Mouse (Mus musculus) embryonic facial prominence, embryonic 12.5 days (tissue): ENCODE measurements at regions not wholly inside any gene's neighbourhood (a gene's known extent, or its start where the extent isn't known, plus 50 kb on each side); places are given as distances from the start of the nearest gene placed in this dataset.

Experiments used
- ATAC-seq: fragments of 200-750 bp; cut with Nextera tagmentation; 2 replicates; pipeline ENCODE4 v1.8.0; 2017; ENCODE audit not compliant: insufficient number of reproducible peaks, insufficient read depth, low FRiP score, low TSS enrichment
- H3K27ac ChIP-seq: fragments of 300-500 bp; sonication (generic); 2 replicates; pipeline ENCODE4 v1.5.1; 2016; ENCODE audit warnings: mild to moderate bottlenecking
- H3K27me3 ChIP-seq: fragments of 300-500 bp; sonication (generic); 2 replicates; pipeline ENCODE4 v1.6.1; 2016; ENCODE audit warnings: mild to moderate bottlenecking, moderate library complexity
- H3K36me3 ChIP-seq: fragments of 300-500 bp; sonication (generic); 2 replicates; pipeline ENCODE4 v1.6.1; 2016; ENCODE audit warnings: mild to moderate bottlenecking
- H3K4me1 ChIP-seq: fragments of 300-500 bp; sonication (generic); 2 replicates; pipeline ENCODE4 v1.6.1; 2016
- H3K4me2 ChIP-seq: fragments of 300-500 bp; sonication (generic); replicated peaks from 2 replicates; pipeline ENCODE4 v1.6.1; 2016; ENCODE audit warnings: mild to moderate bottlenecking, moderate library complexity
- H3K4me3 ChIP-seq: fragments of 300-500 bp; sonication (generic); 2 replicates; pipeline ENCODE4 v1.5.1; 2016; ENCODE audit warnings: mild to moderate bottlenecking
- H3K9ac ChIP-seq: fragments of 300-500 bp; sonication (generic); 2 replicates; pipeline ENCODE4 v1.6.1; 2016; ENCODE audit warnings: mild to moderate bottlenecking, moderate library complexity
- H3K9me3 ChIP-seq: fragments of 300-500 bp; sonication (generic); 2 replicates; pipeline ENCODE4 v1.6.1; 2016; ENCODE audit warnings: mild to moderate bottlenecking, moderate library complexity
- WGBS: fragments of 180-500 bp; shearing (Covaris S2); methylation state at CpG from one replicate; pipeline ENCODE4 v1.1.7; 2016; 5-methylcytosine and 5-hydroxymethylcytosine counted together

DNA sequence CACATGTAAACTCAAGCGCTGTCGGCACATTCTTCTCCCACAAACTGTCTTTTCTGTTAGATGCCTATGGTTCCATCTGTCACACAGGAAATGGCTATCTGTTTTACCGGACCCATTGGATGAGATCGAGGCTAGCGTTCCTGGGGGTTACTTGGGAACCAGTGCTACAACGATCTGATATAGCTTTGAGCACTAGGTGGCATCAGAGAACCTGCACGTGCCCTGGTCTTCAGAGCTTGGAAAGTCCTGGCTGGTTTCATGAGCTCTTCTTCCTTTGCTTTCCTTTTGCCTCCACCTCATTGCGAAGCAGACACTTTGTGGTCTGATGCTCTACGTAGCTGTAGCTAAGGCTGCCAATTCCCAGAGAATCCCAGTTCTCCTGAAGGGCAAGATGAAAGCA, 123.8 kb upstream of the Cyyr1 start:
- H3K36me3 ChIP-seq = no peaks in the 10 kb centered on the region
- peaks cover 6% of the 10 kb centered on the region; the same call in 1 of the 2 replicates for H3K4me1 ChIP-seq
- ATAC-seq = no peak
- H3K9ac ChIP-seq = no peak overlapping the region
- WGBS = 34% methylated on average over 9 of the region's 9 CpGs
- H3K4me2 ChIP-seq = no peak overlapping the region
- no peaks in the 10 kb centered on the region for H3K27me3 ChIP-seq
- H3K27ac ChIP-seq = no peak overlapping the region
- H3K4me3 ChIP-seq = no peak overlapping the region
- H3K9me3 ChIP-seq = no peaks in the 10 kb centered on the region

- no peak for ATAC-seq
These were observed 115.6 kb upstream of the Cyyr1 start for GRCm38 (mm10) chr16:85668767-85669166.

GRCm38 (mm10) chr16:85667790-85668189, 114.6 kb upstream of the Cyyr1 start:
- Histone ChIP-seq H3K27ac (no peak overlapping the region), H3K27me3 (no peaks in the 10 kb centered on the region), H3K9ac (no peak overlapping the region), H3K36me3 (no peaks in the 10 kb centered on the region), H3K4me1 (no peaks in the 10 kb centered on the region), H3K4me3 (no peak overlapping the region), H3K4me2 (no peak overlapping the region), H3K9me3 (no peaks in the 10 kb centered on the region)
- 48% methylated on average over 1 of the region's 1 CpGs for WGBS
- ATAC-seq = no peak

More at GRCm38 (mm10) chr16:85668767-85669166, 115.6 kb upstream of the Cyyr1 start:
- Histone ChIP-seq H3K4me2 (no peak overlapping the region), H3K36me3 (no peaks in the 10 kb centered on the region), H3K27ac (no peak overlapping the region), H3K4me3 (no peak overlapping the region), H3K4me1 (no peaks in the 10 kb centered on the region), H3K9ac (no peak overlapping the region), H3K9me3 (no peaks in the 10 kb centered on the region), H3K27me3 (no peaks in the 10 kb centered on the region)
- 76% methylated on average over 5 of the region's 5 CpGs for WGBS

DNA sequence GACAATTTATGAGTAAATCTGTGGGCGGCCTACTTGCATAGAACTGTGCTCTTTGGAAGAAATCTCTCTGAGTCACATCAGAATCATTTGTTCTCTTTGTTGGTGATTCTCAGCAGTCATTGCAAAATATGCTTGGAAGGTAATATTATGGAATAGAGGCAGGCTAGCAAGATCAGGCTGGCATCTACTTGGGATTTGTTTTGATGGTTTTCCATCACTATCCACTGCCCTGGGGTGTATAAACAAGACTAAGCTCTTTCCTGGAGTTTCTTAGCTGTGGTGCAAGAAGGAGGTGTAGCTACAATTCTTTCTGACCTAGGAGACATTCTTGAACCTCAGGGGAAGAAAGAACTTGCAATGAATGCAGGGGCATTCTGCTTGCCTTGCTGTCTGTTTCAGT, 96.3 kb upstream of the Cyyr1 start:
- no peaks in the 10 kb centered on the region for H3K4me1 ChIP-seq
- no peak for ATAC-seq
- 98% methylated on average over 1 of the region's 1 CpGs for WGBS
- no peaks in the 10 kb centered on the region for H3K27me3 ChIP-seq
- no peaks in the 10 kb centered on the region for H3K9me3 ChIP-seq
- H3K27ac ChIP-seq = no peak overlapping the region
- no peak overlapping the region for H3K4me2 ChIP-seq
- no peak overlapping the region for H3K9ac ChIP-seq
- no peak overlapping the region for H3K4me3 ChIP-seq
- no peaks in the 10 kb centered on the region for H3K36me3 ChIP-seq

GRCm38 (mm10) chr16:85640992-85641391, 87.8 kb upstream of the Cyyr1 start:
- Histone ChIP-seq H3K4me3 (no peak overlapping the region), H3K4me2 (no peak overlapping the region), H3K27ac (no peak overlapping the region), H3K36me3 (no peaks in the 10 kb centered on the region), H3K27me3 (no peaks in the 10 kb centered on the region), H3K4me1 (no peaks in the 10 kb centered on the region), H3K9ac (no peak overlapping the region), H3K9me3 (no peaks in the 10 kb centered on the region)
- 90% methylated on average over 4 of the region's 4 CpGs for WGBS
- ATAC-seq = no peak

DNA sequence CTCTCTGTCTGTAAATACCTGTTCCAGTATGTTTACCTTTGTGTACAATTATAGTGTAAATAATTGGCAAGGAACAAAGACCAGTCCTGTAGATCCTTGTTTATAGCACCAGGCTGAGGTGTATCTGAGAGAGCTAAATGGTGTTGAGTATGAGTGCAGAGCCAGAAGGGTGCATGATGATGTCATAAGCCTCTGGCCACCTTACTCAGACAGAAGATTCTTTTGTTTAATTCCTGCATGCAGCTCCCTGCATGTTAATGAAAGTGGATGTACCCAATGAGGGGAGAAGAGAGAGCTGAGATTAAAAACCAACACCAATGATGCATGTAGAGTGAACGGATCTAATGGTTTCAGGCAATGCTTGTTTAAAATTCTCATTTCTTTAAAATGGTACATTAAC, 83.9 kb upstream of the Cyyr1 start:
- WGBS = 86% methylated on average over 1 of the region's 1 CpGs
- ATAC-seq = no peak

DNA sequence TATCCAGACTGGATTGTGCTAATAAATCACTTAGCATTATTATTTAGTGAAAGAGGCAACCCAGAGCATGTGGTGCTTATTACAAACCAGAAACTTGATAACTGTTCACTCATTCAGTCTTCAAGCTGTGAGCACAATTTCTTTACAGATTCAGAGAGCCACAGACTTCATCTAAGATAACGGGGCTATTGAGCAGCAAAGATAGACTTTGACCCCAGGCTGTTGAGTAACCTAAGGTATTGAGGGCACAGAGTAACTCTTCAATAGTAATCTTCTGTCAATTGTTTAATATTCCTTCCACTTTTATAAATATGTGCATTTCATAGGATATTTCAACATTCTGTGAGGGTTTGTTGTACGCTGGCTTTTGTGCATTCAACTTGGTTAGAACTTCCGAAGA, 76.5 kb upstream of the Cyyr1 start:
- Histone ChIP-seq H3K9me3 (no peaks in the 10 kb centered on the region), H3K27ac (no peak overlapping the region), H3K4me1 (no peaks in the 10 kb centered on the region), H3K9ac (no peak overlapping the region), H3K4me3 (no peak overlapping the region), H3K4me2 (no peak overlapping the region), H3K27me3 (no peaks in the 10 kb centered on the region), H3K36me3 (no peaks in the 10 kb centered on the region)
- ATAC-seq = no peak
- 79% methylated on average over 3 of the region's 3 CpGs for WGBS

More for the DNA sequence above, 83.9 kb upstream of the Cyyr1 start:
- Histone ChIP-seq H3K9ac (no peak overlapping the region), H3K4me3 (no peak overlapping the region), H3K27ac (no peak overlapping the region), H3K27me3 (no peaks in the 10 kb centered on the region), H3K36me3 (no peaks in the 10 kb centered on the region), H3K9me3 (no peaks in the 10 kb centered on the region), H3K4me1 (no peaks in the 10 kb centered on the region), H3K4me2 (no peak overlapping the region)

- Histone ChIP-seq H3K9ac (no peak overlapping the region), H3K9me3 (no peaks in the 10 kb centered on the region), H3K4me2 (no peak overlapping the region), H3K27ac (no peak overlapping the region), H3K4me1 (no peaks in the 10 kb centered on the region), H3K4me3 (no peak overlapping the region), H3K27me3 (no peaks in the 10 kb centered on the region), H3K36me3 (no peaks in the 10 kb centered on the region)
- ATAC-seq = no peak
- WGBS = 79% methylated on average over 8 of the region's 8 CpGs
These were observed 71.3 kb upstream of the Cyyr1 start for GRCm38 (mm10) chr16:85624505-85624904.

DNA sequence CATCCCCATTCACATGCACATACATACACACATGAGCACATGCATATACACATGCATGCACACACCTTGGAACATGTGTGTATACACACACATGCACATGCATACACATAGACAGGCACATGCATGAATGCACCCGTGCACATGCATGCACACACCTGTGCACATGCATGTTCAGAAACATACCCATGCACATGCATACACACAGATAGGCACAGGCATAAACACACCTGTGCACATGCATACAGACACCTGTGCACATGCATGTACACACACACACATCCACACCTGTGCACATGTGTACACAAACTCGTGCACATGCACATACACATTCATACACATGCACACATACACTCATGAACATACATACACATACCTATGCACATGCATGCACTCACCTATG, 50.9 kb upstream of the Cyyr1 start:
- ATAC-seq = 0 out of 2 replicates have a peak, but pooled peaks have one; percentile 67
- no peak overlapping the region for H3K9ac ChIP-seq
- H3K27me3 ChIP-seq = no peaks in the 10 kb centered on the region
- H3K36me3 ChIP-seq = no peaks in the 10 kb centered on the region
- H3K9me3 ChIP-seq = no peaks in the 10 kb centered on the region
- H3K27ac ChIP-seq = no peak overlapping the region
- H3K4me1 ChIP-seq = no peaks in the 10 kb centered on the region
- no peak overlapping the region for H3K4me2 ChIP-seq
- no peak overlapping the region for H3K4me3 ChIP-seq
- 85% methylated on average over 2 of the region's 2 CpGs for WGBS
